Mouse (Mus musculus): Measurements from ENCODE around the gene Fbxo21.

Fbxo21 gene

DNA sequence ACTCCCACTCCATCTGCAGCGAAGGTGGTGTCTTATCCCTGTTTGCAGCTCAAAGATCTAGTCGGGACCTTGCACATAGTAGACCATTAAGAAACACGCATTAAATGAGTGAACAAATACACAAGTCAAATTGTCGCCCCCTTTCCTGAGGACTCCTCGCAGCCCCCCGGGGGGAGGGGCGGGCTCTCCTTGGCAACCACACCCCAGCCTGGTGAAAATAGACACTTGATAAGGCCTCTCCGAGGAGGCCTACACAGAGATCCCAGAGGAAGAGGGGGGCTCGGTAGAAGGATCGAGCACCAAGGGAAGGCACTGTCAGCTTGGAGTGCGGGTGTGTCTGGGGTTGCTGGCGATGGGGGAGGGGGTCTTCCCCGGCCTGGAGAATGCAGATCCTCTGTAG lies 49.8 kb downstream of the Fbxo21 start:
- DNase-seq: no peak

DNA sequence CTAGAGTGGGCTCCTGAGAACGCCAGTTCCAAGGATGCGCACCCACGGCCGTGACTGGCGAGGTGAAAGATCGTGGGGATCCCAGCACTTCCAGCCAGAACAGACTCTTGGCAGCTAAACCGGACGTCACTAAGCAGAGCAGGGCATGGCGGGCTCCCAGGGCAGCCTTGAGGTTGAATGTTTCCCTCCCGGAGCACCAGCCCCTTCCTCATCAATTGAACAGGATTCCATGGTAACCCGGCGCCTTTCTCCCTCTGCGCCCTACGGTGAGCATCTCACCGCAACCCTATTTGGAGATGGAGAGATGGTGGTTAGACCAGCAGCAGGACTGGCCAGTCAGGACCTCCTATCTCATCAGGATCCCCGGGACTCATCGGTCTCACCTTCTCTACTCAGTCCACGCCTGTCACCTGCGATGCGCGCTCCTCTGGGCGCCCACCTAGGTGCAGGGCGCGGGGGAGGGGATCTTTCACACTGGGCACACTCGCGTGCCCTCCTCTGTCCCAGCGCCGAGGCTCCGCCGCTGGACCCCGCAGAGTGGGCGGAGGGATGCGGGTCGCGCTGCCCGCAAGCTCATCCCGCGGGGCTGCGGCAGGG lies 50.7 kb downstream of the Fbxo21 start:
- no peak for DNase-seq

DNA sequence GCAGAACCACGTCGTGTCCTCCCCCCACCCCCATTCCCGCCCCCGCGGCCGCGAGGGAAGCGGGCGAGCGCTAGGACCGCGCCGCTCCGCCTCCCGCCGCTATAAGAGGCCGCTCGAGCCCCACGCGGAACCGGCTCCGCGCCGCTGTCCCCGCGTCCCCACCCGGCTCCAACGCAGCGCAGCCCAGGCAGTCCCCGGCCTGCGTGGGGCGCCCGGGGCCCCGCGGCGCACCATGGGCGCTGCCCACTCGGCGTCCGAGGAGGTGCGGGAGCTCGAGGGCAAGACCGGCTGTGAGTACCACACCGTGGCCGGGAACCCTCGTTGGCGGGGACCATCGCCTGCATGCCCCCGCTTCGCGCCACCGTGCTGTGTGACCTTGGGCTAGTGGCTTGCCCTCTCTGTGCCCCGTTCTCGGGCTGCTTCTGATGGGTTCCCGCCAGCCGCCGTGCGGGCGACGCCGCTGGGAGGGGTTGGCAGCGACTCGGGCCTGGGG lies 51.2 kb downstream of the Fbxo21 start, which contains the start of gene Tesc:
Gene Tesc, plus strand, starts transcription at position 46 of the 493 bp plus-strand sequence.
- peak; percentile 60 for DNase-seq

- peak; percentile 62 for DNase-seq
These were observed 51.9 kb downstream of the Fbxo21 start for GRCm38 (mm10) chr5:118028191-118029034.

GRCm38 (mm10) chr5:118029035-118029408 lies 52.5 kb downstream of the Fbxo21 start:
- DNase-seq: no peak

DNA sequence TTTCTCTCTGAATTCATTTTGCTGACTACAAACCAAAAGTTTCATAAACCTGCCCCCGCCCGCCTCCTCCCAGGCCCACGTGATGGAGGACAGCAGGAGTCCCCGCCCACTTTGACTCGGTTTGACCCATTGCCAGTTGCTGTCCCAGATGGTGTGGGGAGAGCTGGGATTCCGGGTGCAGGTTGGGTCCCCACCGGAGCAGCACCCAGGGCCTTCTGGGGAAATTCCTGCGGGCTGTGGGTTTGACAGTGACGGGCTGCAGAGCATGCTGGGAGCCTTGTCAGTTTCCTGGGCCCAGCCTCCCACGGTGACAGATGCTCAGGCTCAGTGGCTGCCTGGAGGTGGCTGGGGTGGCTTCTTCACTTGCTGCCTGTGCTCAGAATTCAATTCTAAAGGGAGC lies 52.9 kb downstream of the Fbxo21 start:
- DNase-seq: peak; percentile 80

DNA sequence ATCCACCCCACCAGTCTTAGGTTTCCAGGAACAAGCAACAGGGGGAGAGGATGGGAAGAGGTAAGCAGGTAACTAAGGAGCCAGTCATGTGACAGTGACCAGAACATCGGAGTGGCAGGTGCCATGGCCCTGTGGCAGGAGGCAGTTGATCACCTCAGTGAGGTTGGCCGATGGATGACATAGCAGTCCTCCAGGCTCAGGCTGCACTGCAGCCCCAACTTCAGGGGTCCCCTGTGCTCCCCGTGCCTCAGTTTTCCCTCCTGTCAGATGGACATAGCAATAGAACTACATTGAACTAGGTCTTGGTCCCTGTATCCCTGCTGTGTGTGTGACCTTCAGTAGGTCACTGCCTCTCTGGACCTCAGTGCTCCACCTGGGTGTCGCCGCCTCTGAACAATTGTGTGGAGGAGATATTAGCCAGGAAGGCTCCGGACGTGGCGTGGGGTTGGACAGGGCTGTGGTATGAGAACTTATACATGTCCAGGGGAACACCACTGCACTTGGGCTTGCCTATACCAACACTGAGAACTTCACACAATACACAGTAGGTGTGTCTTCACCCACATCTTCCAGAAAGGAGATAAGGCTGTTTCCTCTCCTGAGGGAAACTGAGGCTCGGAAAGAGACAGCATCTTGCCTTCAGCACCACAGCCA lies 53.6 kb downstream of the Fbxo21 start:
- no peak for DNase-seq

DNA sequence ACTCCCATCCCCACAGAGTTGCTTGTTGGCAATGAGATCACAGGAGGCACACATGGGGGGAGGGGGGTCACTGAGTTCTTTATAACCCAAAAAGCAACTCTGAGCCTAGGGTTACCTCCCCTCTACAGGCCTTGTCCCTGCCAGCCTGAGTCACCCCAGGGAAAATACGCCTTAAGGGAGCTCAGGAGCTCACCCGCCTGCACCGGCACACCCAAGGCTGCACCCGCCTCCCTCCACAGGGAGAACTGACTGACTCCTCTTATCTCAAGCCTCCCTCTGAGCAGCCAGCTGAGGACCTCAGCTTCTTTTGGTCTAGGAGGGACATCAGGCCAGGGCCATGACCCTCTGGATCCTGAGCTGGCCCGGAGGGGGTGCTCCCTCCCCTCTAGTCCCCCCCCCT lies 54.5 kb downstream of the Fbxo21 start:
- DNase-seq: no peak

- DNase-seq: no peak
These were observed 55.0 kb downstream of the Fbxo21 start for GRCm38 (mm10) chr5:118031508-118031907.

DNA sequence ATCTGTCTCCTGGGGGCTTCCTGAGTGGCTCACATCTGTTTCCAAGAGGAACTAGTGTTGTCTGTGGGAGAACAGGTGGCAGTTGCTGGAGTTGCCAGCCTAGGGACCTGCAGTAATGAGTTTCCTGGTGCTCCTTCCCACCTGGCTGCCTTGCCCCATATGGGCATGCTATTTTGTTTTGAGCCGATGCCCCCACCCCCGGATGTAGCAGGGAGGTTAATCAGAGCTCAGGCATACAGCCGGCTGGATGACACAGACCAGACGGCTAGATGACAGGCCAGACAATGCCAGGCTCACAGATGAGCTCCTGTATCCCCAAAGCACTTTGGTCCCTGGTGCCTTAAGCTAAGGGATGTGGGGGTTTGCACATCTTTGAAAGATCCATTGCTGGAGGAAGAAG lies 56.8 kb downstream of the Fbxo21 start:
- DNase-seq: no peak

DNA sequence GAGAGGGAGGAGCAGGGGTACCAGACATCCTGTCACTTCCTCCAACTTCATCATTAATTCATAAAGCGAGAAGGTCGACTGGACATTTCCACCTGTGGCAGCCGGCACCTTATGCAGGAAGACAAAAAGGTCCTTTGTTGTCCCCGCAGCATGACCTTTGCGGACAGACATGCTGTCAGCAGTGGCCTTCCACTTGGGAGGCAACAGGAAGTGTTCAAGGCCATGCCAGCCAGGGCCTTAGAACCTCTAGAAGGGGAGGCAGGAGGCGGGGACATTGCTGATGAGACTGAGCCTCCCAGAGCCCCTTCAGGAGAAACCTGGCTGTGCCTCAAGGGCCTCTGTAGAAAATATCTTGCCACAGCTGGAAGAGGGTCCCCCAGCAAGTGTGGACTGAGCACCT lies 57.2 kb downstream of the Fbxo21 start:
- DNase-seq: no peak

DNA sequence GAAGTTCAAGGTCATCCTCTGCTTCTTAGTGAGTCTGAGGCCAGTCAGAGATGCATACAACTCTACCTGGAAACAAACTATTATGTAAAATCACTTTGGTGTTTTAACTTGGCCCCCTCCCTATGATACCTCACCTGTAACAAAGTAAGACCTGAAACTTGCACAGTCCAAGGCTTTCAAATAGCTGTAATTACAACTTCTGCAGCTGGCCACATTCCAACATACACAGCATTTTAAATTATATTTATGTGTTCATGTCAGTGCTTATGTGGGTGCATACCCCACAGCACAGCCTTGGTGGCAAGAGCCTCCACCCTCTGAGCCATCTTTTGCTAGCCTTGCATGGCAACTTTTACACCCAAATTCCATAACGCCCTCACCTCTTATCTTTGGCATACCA lies 58.1 kb downstream of the Fbxo21 start:
- DNase-seq: no peak

DNA sequence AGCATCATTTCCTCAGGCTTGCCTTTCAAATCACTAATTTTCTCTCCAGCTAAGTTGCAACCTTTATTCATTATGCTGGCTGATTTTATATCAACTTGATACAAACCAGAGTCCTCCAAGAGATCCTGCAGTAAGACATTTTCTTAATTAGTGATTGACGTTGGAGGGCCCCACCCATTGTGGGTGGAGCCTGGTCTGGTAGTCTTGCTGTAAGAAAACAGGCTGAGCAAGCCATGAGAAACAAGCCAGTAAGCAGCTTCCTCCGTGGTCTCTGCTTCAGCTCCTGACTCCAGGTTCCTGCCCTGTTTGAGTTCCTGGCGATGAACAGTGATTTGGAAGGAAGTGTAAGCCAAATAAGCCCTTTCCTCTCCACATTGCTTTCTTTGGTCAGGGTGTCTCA lies 59.3 kb downstream of the Fbxo21 start:
- no peak for DNase-seq

DNA sequence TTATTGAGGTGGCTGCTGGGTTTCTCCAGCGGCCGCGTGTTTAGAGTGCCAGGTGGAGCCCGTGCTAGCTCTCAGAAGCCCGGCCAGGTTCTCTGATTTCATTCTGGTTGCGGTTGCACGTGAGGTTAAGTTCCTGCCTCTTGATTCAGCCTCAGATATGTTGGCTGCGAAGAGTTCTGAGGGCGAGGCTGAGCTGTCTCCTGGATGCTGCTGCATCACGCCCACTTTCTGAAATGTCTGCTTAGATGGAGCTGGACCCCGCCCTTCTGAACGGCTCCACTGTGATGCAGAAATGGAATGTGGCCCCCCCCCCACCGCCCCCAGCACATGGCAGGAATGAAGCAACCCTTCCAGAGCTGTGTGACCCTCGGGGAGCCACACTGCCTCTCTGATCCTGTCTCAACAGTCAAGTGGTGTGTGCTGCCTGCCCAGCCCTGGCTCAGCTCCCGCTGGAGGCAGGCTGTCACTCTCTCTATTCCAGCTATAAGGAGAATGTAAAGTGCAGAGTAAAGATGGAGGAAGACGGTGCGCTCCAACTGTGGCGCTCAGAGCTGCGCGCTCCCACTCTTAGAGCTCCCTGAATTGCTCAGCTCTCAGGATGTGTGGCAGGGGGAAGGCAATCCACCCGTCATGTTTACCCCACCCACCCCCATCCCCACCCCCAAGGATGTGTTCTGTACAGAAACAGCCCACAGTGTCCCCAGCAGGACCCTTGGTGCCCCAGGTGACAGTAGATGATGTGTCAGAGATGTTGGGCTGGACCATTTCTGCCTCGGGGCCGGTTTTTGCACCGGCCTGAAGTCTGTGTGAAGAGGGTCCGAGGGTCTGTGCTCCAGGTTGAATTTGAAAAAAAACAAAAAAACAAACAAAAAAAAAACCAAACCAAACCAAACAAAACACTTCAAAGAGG lies 60.6 kb downstream of the Fbxo21 start:
- DNase-seq: peak; percentile 64

DNA sequence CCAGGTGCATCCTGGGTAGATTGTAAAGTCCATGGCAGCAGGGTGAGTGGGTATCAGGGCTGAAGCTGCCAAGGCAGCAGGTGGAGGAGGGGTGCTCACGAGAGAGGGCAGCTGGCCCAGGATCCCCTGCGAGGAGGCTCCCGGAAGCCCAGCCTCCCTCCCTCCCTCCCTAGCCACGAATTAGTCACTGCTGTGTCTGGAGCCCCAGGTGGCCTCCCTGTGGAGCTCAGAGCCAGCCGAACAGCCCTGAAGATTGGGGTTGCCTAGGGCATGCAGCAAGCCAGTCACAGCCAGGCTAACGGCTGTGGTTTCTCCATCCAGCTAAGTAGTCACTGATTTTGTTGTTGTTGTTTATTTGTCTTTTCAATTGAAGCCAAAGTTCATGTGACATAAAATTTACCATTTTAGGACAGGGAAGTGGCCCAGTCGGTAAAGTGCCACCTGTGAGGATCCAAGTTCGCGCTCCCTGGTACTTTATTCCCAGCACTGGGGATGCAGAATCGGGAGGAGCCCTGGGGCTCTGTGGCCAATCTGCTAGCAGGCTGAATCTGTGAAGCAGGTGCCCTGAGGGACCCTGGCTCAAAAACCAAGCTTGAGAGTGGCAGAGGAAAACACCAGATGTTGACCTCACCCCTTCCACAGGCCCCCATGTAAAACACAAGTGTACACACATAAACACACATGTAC lies 61.4 kb downstream of the Fbxo21 start:
- DNase-seq: peak; percentile 69

DNA sequence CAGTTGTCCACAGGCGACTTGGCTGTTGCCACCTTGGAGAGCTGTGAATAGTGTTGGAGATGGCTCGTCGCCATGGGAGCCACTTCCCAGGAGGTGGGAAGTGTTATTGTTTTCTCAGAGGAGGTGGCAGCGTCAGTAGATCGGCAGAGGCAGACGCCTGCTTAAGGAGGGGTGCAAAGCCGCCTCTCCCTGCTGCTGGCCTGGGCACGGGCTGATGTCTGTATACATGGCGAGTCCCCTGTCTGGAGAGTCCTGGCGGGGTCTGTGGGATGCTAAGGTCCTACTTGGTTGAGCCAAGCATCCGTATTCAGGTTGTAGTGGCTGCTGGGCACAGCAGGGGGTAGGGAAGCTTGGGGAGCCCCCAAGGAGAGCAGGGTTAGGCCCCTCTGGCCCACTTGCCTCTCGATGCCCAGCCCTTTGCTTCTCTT lies 62.7 kb downstream of the Fbxo21 start:
- DNase-seq: no peak

DNA sequence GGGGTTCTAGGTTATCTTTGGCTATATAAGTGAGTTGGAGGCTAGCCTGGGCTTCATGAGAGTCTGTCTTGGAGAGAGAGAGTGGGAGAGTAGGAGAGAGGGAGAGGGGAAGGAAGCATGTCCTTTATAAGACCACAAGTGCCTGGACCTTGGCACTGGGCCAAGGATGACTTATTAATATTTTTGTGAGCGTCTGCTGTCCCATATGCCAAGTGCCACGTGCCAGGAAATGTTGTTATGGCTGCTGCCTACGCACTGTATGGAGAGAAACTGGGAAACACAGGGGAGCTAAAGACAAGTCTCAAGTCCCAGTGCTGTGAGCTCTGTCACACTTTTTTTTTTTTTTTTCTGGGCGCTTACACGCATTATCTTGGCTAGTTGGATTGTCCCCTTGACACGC lies 66.1 kb downstream of the Fbxo21 start:
- no peak for DNase-seq

DNA sequence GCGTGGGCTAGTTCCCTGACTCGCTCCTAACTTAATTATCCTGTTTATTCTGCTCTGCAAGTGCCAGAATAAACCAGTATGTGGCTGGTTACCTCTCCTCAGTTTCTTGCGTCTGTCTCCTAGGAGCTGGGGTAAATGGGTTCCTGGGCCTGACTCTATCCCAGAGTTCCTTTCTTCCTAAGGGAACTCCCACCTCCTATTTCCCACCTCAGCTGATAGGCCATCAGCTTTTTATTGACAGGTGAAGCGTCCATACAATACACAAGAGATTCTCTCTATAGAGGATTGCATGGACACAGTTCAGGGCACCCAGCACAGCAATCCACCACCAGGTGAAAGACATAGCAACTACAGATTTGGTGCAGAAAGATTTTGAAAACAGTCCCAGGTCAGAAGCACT lies 67.2 kb downstream of the Fbxo21 start:
- no peak for DNase-seq

DNA sequence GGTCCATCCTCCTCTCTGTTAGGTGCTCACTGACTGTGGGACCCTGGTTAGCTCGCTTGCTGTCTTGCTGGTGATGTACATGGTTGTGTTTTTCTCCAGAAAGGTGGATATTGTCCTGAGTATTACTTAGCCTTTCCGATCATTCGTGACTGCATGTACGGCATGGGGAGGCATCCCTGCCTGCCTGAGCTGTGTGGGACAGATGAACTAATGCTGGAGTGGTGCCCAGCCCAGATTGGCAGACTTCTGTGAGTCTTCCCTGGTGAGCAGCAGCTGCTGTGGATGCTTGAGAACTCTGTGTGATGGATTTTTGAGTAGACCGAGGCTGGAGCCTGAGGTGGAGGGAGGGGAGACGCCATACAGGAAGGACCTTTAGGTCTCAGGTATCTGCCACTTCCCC lies 68.4 kb downstream of the Fbxo21 start:
- no peak for DNase-seq

- no peak for DNase-seq
These were observed 68.9 kb downstream of the Fbxo21 start for GRCm38 (mm10) chr5:118045385-118045784.

DNA sequence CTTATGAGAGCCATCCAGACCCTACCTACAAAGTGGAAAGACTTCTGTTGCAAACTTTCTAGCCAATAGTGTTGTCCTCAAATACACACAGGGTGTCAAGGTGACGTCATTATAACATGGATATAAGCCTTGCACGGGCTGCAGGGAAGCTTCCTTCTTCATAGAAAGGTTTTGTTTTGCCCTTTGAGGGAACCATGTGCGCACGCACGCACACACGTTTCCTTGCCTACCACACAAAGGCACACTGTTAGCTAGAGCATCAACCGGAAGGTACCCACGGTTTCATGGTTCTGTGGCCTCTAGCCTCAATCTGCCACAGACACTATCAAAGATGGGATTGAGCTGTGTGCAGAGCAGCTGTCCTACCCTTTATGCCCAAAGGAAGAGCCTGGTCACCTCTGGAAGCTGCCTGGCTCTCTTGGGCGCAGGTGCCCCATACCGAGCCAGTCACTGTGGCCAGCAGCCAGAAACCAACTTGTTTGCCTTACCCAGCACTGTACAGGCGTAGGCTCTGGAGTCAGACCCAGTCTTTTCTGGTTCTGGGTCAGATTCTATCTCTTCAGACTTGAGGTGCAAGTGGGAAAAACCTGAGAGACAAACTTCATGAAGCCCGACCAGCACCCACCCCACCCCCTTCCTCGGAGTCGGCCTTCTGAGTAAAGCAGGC lies 70.7 kb downstream of the Fbxo21 start:
- no peak for DNase-seq

DNA sequence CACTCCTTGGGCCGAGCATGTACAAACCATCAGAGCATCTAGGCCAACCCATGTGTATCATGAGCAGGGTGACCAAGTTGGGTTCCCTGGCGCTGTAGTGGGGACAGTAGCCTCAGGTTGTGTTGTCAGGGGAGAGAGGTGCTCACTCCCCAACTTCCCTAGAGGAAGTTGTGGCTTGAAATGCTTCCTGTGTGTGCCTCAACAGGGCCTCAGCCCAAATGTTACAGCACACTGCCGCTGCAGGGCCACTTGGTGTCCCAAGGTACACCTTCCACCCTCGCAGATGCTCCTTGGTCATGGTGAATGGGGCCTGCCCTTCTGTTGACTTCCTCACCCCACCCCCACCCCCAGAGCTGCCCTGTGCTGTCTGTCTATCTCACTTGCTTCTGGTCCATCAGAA lies 71.9 kb downstream of the Fbxo21 start:
- DNase-seq: no peak
